Mouse (Mus musculus) hindbrain, embryonic 13.5 days (tissue): ENCODE results near the gene Tufm. TPM values are rescaled to one million over a fixed set of nuclear protein-coding genes. Genes with fewer than 3 reads are reported as not detected.
A peak's percentile ranks its signal among the peaks of the same experiment; 100 is the strongest.

Experiments used
- ATAC-seq: fragments of 200-750 bp; cut with Nextera tagmentation; 2 replicates; pipeline ENCODE4 v1.8.0; 2017; ENCODE audit warnings: moderate TSS enrichment; ENCODE audit not compliant: low FRiP score
- H3K27ac ChIP-seq: fragments of 300-500 bp; sonication (generic); 2 replicates; pipeline ENCODE4 v1.5.1; 2015; ENCODE audit warnings: inconsistent platforms, mild to moderate bottlenecking, moderate library complexity
- H3K27me3 ChIP-seq: fragments of 300-500 bp; sonication (generic); 2 replicates; pipeline ENCODE4 v1.6.1; 2015; ENCODE audit warnings: mild to moderate bottlenecking, inconsistent platforms
- H3K36me3 ChIP-seq: fragments of 300-500 bp; sonication (generic); 2 replicates; pipeline ENCODE4 v1.6.1; 2015; ENCODE audit warnings: mild to moderate bottlenecking, inconsistent platforms
- H3K4me1 ChIP-seq: fragments of 300-500 bp; sonication (generic); replicated peaks from 2 replicates; pipeline ENCODE4 v1.6.1; 2015; ENCODE audit warnings: inconsistent platforms
- H3K4me2 ChIP-seq: fragments of 300-500 bp; sonication (generic); 2 replicates; pipeline ENCODE4 v1.6.1; 2015; ENCODE audit warnings: inconsistent platforms, mild to moderate bottlenecking, moderate library complexity
- H3K4me3 ChIP-seq: fragments of 300-500 bp; sonication (generic); 2 replicates; pipeline ENCODE4 v1.5.1; 2015; ENCODE audit warnings: mild to moderate bottlenecking, inconsistent platforms
- H3K9ac ChIP-seq: fragments of 300-500 bp; sonication (generic); 2 replicates; pipeline ENCODE4 v1.6.1; 2015; ENCODE audit warnings: mild to moderate bottlenecking, inconsistent platforms
- H3K9me3 ChIP-seq: fragments of 300-500 bp; sonication (generic); 2 replicates; pipeline ENCODE4 v1.6.1; 2016; ENCODE audit warnings: inconsistent platforms
- WGBS: fragments of 180-500 bp; shearing (Covaris S2); methylation state at CpG from one replicate; pipeline ENCODE4 v1.1.7; 2015; 5-methylcytosine and 5-hydroxymethylcytosine counted together
- polyA plus RNA-seq: library from polyadenylated mRNA; unstranded; fragments of >200 nt; fragmentation: Nextera tagmentation; extraction: Ambion mirVana; gene quantifications from 2 replicates; pipeline ENCODE4 v1.2.1, GENCODE M21; 2015

The Tufm gene
- polyA plus RNA-seq, 1 experiment from 2014 or later, result 120 TPM

DNA sequence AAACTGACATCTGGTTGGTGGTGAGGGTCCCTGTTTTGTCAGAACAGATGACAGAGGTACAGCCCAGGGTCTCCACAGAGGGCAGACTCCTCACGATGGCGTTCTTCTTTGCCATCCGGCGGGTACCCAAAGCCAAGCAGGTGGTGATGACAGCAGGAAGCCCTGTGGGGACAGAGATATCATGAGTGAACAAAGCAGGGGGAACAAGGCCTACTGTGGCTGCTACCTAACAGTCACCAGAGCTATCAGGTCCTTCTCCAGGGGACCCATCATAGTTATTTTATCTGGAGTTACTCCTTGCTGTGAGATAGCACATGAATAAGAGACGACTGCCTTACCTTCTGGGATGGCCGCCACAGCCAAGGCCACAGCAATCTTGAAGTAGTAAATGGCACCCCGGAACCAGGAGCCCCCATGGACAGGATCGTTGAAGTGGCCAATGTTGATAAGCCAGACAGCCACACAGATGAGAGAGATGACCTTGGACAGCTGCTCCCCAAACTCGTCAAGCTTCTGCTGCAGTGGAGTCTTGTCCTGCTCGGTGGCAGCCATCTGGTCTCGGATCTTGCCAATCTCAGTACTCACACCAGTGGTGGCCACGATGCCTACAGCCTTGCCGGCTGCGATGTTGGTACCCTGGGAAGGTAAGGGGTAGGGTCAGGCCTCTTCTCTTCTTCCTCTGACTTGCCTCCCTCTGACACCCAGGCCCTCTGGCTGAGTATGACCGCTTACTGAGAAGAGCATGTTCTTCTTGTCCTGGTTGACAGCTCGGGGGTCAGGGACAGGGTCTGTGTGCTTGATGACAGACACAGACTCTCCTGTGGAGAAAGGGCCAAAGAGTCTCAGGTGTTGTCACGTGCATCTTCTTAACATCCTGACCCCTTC lies 30.5 kb upstream of the Tufm start:
- no peak overlapping the region for H3K4me3 ChIP-seq
- no peak overlapping the region for H3K4me2 ChIP-seq
- no peak for ATAC-seq
- H3K9ac ChIP-seq, result no peak overlapping the region
- no peaks in the 10 kb centered on the region for H3K4me1 ChIP-seq
- H3K27ac ChIP-seq, result no peak overlapping the region
- no peaks in the 10 kb centered on the region for H3K36me3 ChIP-seq
- H3K27me3 ChIP-seq, result 0 out of 2 replicates have a peak, but pooled peaks cover 3% of the 10 kb centered on the region
- H3K9me3 ChIP-seq, result no peaks in the 10 kb centered on the region
- 90% methylated on average over 17 of the region's 17 CpGs for WGBS

GRCm38 (mm10) chr7:126458225-126458624 lies 28.9 kb upstream of the Tufm start:
- Histone ChIP-seq H3K36me3 (no peaks in the 10 kb centered on the region), H3K4me2 (no peak overlapping the region), H3K9me3 (no peaks in the 10 kb centered on the region), H3K4me3 (no peak overlapping the region), H3K27ac (no peak overlapping the region), H3K4me1 (no peaks in the 10 kb centered on the region), H3K9ac (no peak overlapping the region), H3K27me3 (0 out of 2 replicates have a peak, but pooled peaks cover 3% of the 10 kb centered on the region)
- 84% methylated on average over 5 of the region's 5 CpGs for WGBS
- ATAC-seq, result no peak

DNA sequence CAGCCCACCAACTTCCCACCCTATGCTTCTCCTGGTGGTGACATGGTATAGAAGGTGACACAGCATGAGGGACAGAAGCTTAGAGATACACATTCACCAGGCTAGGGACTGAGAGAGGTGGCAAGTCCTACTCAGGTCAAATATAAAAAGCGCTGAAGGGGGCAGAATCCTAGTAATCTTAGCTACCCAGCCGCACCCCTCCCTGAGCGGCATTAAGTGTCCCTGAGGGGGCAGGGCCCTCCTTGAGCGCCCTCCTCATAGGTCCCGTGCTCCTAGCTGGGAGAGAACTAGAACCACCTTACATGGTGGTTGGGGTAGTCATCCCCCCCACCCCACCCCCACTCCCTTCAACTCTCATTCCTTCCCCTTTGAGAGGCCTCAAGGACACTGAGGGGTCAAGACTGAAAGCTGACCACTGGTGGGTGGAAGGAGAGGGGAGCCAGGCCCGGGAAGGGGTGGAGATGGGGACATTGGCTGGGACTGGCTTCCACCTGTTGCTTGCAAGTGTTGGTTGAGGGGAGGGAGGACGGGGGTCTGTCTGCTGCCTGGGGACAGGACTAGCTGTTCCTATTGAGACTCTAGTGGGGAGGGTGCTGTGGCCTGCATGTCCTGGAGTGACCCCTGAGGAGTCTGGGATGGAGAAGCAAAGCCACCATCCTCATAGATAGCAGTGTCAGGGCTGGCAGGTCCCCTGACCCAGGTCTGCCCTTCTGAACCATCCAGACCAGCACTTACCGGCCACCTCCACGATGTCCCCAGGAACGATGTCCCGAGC lies 28.1 kb upstream of the Tufm start:
- H3K27ac ChIP-seq, result no peak overlapping the region
- H3K4me1 ChIP-seq, result no peaks in the 10 kb centered on the region
- no peak overlapping the region for H3K9ac ChIP-seq
- no peaks in the 10 kb centered on the region for H3K36me3 ChIP-seq
- WGBS, result 86% methylated on average over 11 of the region's 11 CpGs
- H3K9me3 ChIP-seq, result no peaks in the 10 kb centered on the region
- H3K27me3 ChIP-seq, result 0 out of 2 replicates have a peak, but pooled peaks cover 3% of the 10 kb centered on the region
- ATAC-seq, result no peak
- no peak overlapping the region for H3K4me2 ChIP-seq
- no peak overlapping the region for H3K4me3 ChIP-seq

DNA sequence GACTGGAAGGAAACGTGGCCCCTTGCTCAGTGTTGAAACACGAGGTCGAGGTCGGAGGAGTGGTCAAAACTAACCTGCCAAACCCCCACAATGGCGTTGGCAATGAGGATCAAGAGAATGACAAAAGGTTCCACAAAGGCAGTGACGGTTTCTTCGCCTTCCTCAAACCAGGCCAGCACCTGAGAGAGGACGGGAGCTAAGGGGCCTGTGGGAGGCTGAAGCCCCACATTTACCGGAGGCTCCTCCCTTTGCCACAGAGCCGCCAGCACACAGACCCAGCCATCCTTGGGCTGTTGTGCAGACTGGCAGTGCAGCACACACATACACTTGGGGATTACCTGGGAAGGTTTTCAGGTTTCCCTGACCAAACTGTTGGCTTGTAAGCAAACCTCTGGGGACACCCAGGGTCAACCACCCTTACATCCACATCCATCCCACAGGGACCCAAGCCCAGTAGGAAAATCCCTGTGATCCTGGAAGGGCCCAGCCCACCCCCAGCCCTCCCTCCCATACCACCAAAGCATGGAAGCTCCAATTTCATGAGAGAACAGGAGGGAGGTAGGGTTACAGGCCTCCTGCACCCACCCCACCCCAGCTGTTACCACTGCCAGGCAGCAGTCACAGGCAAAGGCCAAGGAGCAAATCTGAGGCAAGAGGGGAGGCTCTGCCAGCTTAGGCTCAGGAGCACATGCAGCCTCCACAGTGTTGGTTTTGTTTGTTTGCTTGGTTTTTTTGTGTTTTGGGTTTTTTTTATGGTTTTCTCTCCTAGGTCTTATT lies 26.4 kb upstream of the Tufm start:
- no peak for ATAC-seq
- Histone ChIP-seq H3K27ac (no peak overlapping the region), H3K4me1 (no peaks in the 10 kb centered on the region), H3K9me3 (no peaks in the 10 kb centered on the region), H3K4me2 (no peak overlapping the region), H3K27me3 (0 out of 2 replicates have a peak, but pooled peaks cover 3% of the 10 kb centered on the region), H3K4me3 (no peak overlapping the region), H3K9ac (no peak overlapping the region), H3K36me3 (no peaks in the 10 kb centered on the region; the same call in 1 of the 2 replicates)
- WGBS, result 55% methylated on average over 10 of the region's 10 CpGs

- Histone ChIP-seq H3K4me3 (no peak overlapping the region), H3K9ac (peak overlapping the region; percentile 29; the same call in 1 of the 2 replicates), H3K36me3 (peaks cover 6% of the 10 kb centered on the region), H3K4me2 (no peak overlapping the region), H3K4me1 (no peaks in the 10 kb centered on the region), H3K27ac (no peak overlapping the region), H3K27me3 (0 out of 2 replicates have a peak, but pooled peaks cover 3% of the 10 kb centered on the region), H3K9me3 (no peaks in the 10 kb centered on the region)
- WGBS, result 71% methylated on average over 3 of the region's 3 CpGs
- no peak for ATAC-seq
Observed at GRCm38 (mm10) chr7:126461626-126462025, 25.5 kb upstream of the Tufm start.

GRCm38 (mm10) chr7:126463004-126463403 lies 24.2 kb upstream of the Tufm start, which contains the start of gene Atp2a1:
TSS of gene Atp2a1 (minus strand) at chr7:126463108.
- H3K4me2 ChIP-seq, result no peak within 1 kb of the TSS
- no peaks in the 10 kb centered on the region for H3K9me3 ChIP-seq
- no peak within 1 kb of the TSS for H3K4me3 ChIP-seq
- no peak for ATAC-seq
- no peaks in the 10 kb centered on the region for H3K4me1 ChIP-seq
- H3K27me3 ChIP-seq, result 0 out of 2 replicates have a peak, but pooled peaks cover 3% of the 10 kb centered on the region
- 47% methylated on average over 5 of the region's 5 CpGs for WGBS
- no peak within 1 kb of the TSS for H3K27ac ChIP-seq
- peaks cover 19% of the 10 kb centered on the region for H3K36me3 ChIP-seq
- peak within 1 kb of the TSS; percentile 29; the same call in 1 of the 2 replicates for H3K9ac ChIP-seq

DNA sequence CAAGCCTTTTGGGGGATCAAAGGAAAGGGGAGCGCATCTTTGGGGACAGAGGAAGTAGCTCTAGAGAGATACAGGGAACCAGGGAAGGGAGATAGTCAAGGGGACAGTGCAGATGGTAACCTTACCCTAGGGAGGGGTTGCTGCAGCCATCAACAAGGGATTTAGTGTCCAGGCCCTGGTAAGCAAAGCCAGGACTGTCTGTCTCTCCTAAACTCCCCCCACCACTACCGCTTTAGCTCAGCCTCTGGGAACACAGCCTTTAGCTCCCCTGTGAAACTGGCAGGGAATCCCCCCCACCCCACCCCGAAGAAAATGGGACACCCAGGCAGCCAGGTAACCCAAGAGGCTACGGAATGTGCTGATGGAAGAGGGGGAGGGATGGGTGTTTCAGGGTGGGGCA lies 23.6 kb upstream of the Tufm start:
- no peaks in the 10 kb centered on the region for H3K4me1 ChIP-seq
- H3K9me3 ChIP-seq, result no peaks in the 10 kb centered on the region
- H3K9ac ChIP-seq, result no peak overlapping the region
- H3K4me2 ChIP-seq, result no peak overlapping the region
- WGBS, result 63% methylated on average over 4 of the region's 4 CpGs
- ATAC-seq, result no peak
- no peak overlapping the region for H3K4me3 ChIP-seq
- H3K27me3 ChIP-seq, result 0 out of 2 replicates have a peak, but pooled peaks cover 3% of the 10 kb centered on the region
- H3K36me3 ChIP-seq, result peaks cover 25% of the 10 kb centered on the region
- H3K27ac ChIP-seq, result no peak overlapping the region

- 65% methylated on average over 4 of the region's 4 CpGs for WGBS
- no peak overlapping the region for H3K9ac ChIP-seq
- H3K4me2 ChIP-seq, result no peak overlapping the region
- peaks cover 31% of the 10 kb centered on the region for H3K36me3 ChIP-seq
- ATAC-seq, result no peak
- 0 out of 2 replicates have a peak, but pooled peaks cover 3% of the 10 kb centered on the region for H3K27me3 ChIP-seq
- H3K27ac ChIP-seq, result no peak overlapping the region
- H3K4me3 ChIP-seq, result no peak overlapping the region
- no peaks in the 10 kb centered on the region for H3K4me1 ChIP-seq
- no peaks in the 10 kb centered on the region for H3K9me3 ChIP-seq
Observed at GRCm38 (mm10) chr7:126464121-126464520, 23.0 kb upstream of the Tufm start.

- H3K4me1 ChIP-seq, result no peaks in the 10 kb centered on the region
- no peaks in the 10 kb centered on the region for H3K9me3 ChIP-seq
- H3K4me3 ChIP-seq, result no peak overlapping the region
- H3K36me3 ChIP-seq, result peaks cover 38% of the 10 kb centered on the region
- 48% methylated on average over 5 of the region's 5 CpGs for WGBS
- no peak overlapping the region for H3K9ac ChIP-seq
- H3K27ac ChIP-seq, result no peak overlapping the region
- 0 out of 2 replicates have a peak, but pooled peaks cover 3% of the 10 kb centered on the region for H3K27me3 ChIP-seq
- no peak overlapping the region for H3K4me2 ChIP-seq
- no peak for ATAC-seq
Observed at GRCm38 (mm10) chr7:126464836-126465235, 22.3 kb upstream of the Tufm start.

DNA sequence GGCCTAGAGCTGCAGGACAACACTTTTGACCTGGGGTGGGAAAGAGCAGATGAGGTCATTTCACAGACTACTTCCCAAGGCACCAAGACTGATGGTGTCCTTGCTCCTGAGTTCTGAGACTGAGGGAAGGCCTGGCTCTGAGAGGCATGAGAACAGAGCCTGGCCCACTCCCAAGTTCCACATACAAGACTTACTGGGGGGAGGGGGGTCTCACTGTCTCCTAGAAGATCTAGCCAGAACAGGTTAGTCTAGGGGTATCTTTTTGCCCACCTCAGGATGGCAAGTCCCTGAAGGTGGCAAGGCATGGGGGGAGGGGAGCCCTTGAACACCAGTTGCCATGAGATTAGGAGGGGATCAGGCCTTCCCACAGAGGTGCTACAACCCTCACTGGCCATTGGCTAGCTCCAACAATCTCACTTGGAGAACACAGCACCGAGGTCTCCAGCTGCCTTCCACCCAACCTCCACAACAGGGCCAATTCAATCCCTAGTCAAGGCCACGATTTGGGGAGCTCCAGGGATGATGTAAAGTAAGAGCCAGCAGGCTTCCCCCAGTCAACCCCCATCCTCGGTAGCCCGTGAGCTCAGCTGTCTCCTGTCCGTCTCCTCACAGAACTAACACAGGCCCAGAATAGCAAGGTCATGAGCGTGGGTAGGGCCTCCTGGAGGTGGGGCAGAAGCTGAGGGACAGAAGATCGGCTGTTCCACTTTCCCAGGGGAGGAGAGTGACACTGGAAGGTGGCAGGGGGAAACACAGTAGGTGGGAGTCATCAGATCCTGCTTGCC lies 21.7 kb upstream of the Tufm start:
- H3K9me3 ChIP-seq, result no peaks in the 10 kb centered on the region
- H3K27ac ChIP-seq, result no peak overlapping the region
- H3K27me3 ChIP-seq, result 0 out of 2 replicates have a peak, but pooled peaks cover 3% of the 10 kb centered on the region
- no peaks in the 10 kb centered on the region for H3K4me1 ChIP-seq
- H3K9ac ChIP-seq, result no peak overlapping the region
- peaks cover 44% of the 10 kb centered on the region for H3K36me3 ChIP-seq
- ATAC-seq, result no peak
- H3K4me3 ChIP-seq, result no peak overlapping the region
- H3K4me2 ChIP-seq, result no peak overlapping the region
- WGBS, result 58% methylated on average over 7 of the region's 7 CpGs

GRCm38 (mm10) chr7:126466116-126466515 lies 21.0 kb upstream of the Tufm start:
- Histone ChIP-seq H3K9ac (no peak overlapping the region), H3K4me3 (no peak overlapping the region), H3K27ac (no peak overlapping the region), H3K27me3 (no peaks in the 10 kb centered on the region), H3K36me3 (peaks cover 51% of the 10 kb centered on the region), H3K9me3 (no peaks in the 10 kb centered on the region), H3K4me1 (no peaks in the 10 kb centered on the region; the same call in 1 of the 2 replicates), H3K4me2 (no peak overlapping the region)
- ATAC-seq, result no peak
- 78% methylated on average over 9 of the region's 9 CpGs for WGBS
